Mouse (Mus musculus) kidney, postnatal 36 days (tissue): Measurements from ENCODE around the gene Snx29.
"Not testable (repeated sequence)": the region's sequence is repeated elsewhere in the genome, so short reads cannot be mapped to it uniquely, and the experiment has no call there.

Experiments
- DNase-seq, 2 experiments: peaks; one replicate each; pipeline ENCODE4 v3.0.0; 2021 to 2022; ENCODE audit warnings: mixed read lengths in 2 of 2

Snx29 gene

DNA sequence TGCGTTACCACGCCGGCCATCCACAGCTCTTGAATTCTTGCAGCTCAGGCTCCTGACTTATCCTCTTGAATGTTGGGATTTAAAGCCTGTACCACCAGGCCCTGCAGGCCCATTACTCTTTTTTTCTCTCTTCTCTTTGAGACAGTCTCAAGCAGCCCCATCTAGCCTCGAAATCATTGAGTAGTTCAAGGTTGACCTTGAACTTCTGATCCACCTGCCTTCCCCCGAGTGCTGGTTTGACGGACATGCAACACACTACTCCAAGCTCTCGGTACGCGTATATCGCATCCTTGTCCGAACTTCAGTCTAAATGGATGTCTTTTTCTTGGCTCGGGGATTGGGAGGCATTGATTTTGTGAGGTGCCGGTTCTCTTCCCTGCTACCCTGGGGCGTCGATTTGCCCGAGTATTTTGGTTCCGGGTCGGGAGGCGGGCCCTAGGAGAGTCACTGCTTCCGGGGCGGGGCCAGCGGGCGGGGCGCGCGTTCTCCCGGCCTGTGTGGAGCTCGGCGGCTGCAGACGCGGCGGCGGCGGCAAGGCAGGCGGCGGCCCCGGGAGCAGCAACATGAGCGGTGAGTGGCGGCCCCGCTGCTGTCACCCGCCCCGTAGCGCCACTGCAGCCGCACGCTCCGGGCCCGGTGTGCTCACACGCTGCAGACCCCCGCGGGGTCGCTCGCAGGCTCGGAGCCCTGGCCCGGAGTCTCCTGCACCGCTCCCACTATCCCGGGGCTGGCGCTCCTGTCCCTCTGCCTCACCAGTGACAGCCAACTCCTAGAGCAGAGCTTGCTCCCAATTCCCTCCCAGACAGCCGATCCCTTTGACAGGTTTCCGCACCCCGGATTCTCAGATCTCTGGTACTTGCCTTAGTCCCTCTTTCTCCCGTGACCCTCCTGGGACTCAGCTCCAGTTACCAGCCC is at the start of gene Snx29:
Gene Snx29, plus strand, starts transcription at position 500 of the 915 bp plus-strand sequence.
- peak; percentile 98 to 99 for DNase-seq

GRCm38 (mm10) chr16:11276888-11277287 is 45.8 kb upstream of the Snx29 start:
- DNase-seq, result no peak

- no peak for DNase-seq
Observed at GRCm38 (mm10) chr16:11278778-11279177, 43.9 kb upstream of the Snx29 start.

- DNase-seq, result peak; percentile 20 to 47
Observed at GRCm38 (mm10) chr16:11282655-11283232, 40.0 kb upstream of the Snx29 start.

GRCm38 (mm10) chr16:11284881-11285280 is 37.8 kb upstream of the Snx29 start:
- no peak for DNase-seq

DNA sequence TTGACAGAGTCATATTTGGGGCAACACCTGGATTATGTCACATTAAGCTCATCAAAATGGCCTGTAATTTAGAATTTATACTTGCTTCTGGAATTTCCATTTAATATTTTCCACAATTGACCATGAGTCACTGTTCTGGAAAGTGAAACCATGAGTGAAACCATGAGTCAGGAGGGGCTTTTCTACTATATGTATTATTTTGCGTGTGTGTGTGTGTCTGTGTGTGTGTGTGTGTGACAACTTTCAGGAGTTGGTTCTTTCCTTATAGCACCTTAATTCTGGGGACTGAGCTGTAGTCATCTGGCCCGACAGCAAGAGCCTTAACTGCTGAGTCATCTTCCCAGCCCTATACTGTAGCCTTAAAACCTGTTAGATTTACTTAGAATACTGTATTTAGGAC is 36.8 kb upstream of the Snx29 start:
- no peak for DNase-seq

GRCm38 (mm10) chr16:11288873-11289272 is 33.8 kb upstream of the Snx29 start:
- not testable (repeated sequence) for DNase-seq

DNA sequence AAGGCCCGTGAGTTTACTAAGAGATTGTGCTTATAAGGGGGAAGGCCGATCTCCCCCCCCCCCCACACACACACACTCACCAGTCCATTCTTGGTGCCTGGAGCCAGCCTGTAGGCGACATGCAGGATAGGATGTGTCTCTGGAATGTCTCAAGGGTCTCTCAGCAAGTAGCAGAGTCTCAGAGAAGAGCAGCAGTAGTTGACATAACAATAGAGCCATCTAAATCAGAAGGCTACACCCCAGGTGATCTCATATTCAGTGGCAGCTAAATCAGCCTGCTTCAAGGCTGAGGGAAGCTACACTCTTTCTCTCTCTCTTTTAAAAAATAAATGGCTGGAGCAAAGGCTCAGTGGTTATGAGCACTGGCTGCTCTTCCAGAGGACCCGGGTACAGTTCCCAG is 27.1 kb upstream of the Snx29 start:
- DNase-seq, result not testable (repeated sequence)

GRCm38 (mm10) chr16:11297700-11298099 is 25.0 kb upstream of the Snx29 start:
- peak; percentile 43 to 71 for DNase-seq

- DNase-seq, result no peak
Observed at GRCm38 (mm10) chr16:11303741-11304140, 19.0 kb upstream of the Snx29 start.

GRCm38 (mm10) chr16:11305531-11305930 is 17.2 kb upstream of the Snx29 start:
- DNase-seq, result no peak

- DNase-seq, result no peak
Observed at GRCm38 (mm10) chr16:11313512-11313911, 9.2 kb upstream of the Snx29 start, which contains the start of gene Tnfrsf17. Gene Tnfrsf17 (plus strand): TSS chr16:11313812.

DNA sequence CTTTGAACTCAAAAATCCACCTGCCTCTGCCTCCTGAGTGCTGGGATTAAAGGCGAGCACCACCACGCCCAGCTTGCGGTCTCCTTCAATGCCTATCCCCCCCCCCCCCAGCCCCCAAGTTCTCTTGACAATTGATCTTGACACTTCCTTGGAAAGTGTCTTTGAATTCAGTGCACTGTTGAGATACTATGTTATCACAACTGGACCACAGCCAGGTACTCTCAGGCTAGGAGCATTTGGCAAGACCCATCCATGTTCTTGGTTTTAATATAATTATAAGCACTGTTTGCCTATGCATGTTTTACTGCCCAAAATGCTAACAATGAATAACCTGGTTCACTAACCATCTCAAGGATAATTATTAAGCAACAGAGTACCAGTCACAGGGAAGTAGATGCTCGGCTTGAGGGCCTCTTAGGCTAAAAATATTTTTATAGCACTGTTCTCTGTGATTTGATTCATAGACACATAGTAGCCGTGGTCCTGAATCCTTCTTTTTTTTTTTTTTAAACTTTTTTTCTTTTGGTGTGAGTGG is 6.9 kb upstream of the Snx29 start:
- DNase-seq, result peak in 1 of 2 experiments; percentile 57

GRCm38 (mm10) chr16:11316748-11317147 is 6.0 kb upstream of the Snx29 start:
- no peak for DNase-seq

DNA sequence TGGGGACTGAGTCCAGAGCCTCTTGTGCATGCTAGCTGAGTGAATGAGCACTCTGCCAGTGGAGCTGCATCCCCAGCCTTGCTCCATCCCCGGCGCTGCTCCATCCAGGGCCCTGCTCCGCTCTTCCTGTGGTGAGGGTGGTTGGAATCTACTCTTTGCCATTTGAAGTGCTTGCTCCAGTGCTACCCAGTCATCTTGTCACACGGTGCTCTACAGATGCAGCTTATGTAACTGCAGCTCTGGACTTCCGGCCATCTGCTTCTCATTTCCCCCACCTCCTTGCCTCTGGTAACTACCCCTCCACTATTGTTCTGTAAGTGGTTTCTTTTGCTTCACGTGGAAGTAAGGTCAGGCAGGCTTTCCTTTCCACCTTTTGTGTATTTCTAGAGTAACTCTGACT is 5.4 kb upstream of the Snx29 start:
- no peak for DNase-seq

DNA sequence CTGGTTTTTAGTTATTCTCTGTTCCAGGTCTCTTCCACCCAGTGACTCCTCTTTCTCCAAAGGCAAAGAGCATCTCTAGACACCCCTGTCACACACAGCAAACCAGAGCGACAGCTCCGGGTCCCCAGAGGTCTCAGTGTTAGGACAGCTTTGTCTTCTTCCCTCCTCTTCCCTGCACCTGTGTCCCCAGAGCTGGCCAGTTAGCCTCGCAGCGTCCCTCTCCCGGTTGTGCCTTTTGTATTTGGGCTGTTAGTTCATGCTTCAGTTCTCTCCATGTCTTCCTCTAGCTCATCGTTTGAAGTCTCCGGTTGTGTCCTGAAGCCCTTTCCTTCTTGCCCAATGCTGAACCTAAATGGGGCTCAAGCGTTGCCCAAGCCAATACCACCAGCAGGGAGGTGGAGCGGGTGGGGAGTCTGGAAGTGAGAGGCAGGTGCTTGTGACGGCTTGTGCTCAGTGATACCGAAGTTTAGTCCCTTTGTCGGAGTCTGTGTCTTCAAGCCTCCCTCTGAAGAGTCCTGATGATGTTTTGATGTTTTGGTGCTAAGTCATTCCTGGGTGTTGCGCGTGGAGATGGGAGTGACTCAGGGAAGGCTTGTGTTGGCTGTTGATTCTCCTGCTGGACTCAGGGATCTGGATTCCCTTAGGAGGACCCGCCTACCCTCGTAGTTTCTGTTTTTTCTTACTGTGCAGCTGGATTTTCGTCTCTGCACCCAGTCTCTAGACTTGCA is 780 bp downstream of the Snx29 start:
- DNase-seq, result peak; percentile 66 to 73

DNA sequence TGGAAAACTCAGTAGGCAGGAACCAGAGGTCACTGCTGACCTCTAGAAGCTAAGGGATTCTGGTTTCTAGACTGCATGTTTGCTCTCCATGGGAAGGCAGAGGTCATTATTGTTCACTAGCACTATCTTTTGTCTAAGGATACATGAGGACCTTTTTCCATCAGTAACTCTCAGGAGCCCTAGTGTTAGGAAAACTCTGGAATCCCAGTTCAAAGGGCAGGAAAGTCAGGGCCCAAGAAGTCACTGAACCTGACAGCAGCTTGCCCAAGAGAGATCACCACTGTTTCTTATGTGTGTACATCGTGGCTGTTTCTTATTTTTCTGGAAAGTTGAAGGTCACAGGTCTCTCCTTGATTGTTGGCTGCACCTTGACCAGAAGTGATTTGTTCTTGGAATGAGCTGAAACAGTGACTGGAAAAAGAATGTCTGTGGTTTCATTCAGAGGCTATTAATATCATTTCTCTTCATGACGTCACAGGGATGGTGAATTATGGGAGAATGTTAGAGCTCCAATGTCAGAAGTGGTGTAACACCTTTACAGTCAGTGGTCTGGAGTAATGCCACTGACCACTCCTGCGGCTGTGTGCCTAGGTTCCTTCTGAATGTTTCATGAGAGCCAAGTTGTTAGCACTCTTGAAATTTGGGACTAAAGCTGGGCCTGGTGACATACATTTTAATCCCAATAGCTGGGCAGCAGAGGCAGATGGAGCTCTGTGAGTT is 7.5 kb downstream of the Snx29 start:
- DNase-seq, result peak; percentile 59 to 60

DNA sequence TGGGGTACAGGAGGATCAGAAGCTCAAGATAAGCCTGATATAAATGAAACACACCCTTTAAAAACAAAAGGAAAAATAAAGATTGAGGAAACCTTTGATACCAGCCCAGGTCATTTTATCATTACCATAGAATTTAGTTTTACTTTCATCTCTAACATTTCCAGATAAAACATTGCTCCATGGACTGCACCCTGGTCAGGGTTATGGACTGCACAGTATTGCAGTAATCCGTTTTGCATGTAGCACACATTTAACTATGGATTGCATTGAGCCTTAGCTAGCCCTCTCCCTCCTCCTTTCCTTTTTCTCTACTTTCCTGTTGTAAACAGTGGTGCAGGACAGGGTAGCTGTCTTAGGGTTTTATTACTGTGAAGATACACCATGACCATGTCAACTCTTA is 8.3 kb downstream of the Snx29 start:
- DNase-seq, result no peak

DNA sequence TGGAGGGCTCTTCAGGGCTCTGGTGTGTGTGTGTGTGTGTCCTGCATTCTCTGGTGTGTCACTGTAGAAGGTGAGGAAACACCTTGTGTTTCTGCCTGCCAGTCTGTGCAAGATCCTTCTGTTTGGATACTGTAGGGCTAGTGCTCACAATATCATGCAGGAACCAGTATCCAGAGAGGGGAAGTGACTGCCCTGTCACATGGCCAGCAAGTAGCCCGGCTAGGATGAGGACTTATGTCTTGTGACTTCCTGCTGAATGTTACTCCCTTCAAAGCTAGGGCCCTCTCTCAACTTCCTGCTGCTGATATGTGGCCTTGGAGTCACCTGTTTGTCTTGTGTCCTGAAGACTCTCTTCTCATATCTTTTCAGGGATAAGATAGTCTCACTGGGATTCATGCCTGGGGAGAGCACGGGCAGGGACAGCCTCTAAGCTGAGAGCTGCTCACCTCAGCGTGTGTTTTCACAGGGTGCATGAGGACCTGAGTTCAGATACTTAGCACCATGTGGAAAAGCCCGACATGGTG is 20.6 kb downstream of the Snx29 start:
- peak; percentile 50 to 58 for DNase-seq

GRCm38 (mm10) chr16:11351903-11352302 is 29.2 kb downstream of the Snx29 start:
- peak; percentile 53 to 57 for DNase-seq

- DNase-seq, result no peak
Observed at GRCm38 (mm10) chr16:11359173-11359572, 36.5 kb downstream of the Snx29 start.

GRCm38 (mm10) chr16:11359919-11360318 is 37.2 kb downstream of the Snx29 start:
- DNase-seq, result no peak
